Mouse (Mus musculus): ENCODE data around the gene Efna5.

DNA sequence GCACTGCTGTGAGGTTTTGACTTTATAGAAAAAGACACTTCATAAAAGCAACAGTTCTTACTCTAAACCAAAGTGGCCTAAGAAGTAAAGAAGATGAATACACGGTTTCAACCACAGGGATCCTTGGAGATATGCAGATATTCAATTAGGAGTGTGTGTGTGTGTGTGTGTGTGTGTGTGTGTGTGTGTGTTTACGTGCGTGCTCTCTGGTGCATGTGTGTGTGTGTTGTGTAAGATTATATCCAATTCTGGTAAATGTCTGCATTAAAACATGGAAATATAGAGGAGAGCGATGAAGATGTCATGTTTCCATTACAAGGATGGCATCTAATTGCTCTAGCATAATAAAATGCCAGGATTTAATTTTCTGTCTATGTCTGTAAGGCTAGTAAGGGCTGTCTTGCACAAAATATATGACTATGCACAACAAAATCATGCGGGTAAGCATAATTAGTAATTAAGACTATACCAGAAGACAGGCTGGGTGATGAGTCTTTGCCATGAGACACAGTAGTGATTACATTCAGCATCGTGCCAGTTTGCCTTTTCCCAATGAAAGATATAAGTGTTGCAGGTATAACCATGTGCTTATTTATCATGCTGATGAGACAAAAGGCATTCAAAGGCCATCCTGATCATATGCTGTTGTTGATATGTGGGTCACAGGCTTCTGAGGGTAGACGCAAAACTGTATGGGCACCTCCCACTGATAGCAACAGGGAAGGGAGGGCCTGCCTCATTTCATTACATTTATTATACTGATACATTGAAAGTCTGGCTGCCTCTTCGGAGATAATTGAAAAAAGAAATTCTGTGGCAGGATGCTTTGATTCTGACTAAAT, 256.1 kb downstream of the Efna5 start:
- TF ChIP-seq CTCF (IDR thresholded peaks at IDR 0.05; ENCODE audit: borderline replicate concordance, insufficient read depth, low read length), result no peak
- no peak for TF ChIP-seq POLR2A (IDR thresholded peaks at IDR 0.05; ENCODE audit: low read depth, low read length)
